Comparison of ENCODE assay signal across 28 mouse cellular contexts in genomic region chr10:45892464-45892863, GRCm38 (mm10).
DNase-seq lines count a peak whose midpoint lies in the region; ATAC-seq and TF ChIP-seq lines count a peak whose summit lies in the region.
"Had no signal": no experiment of that assay in that cellular context is flagged by ENCODE, and none has a peak within 500 bp of the region (broad histone marks: within the 10 kb centered on the region; RNA-seq: fewer than 3 reads in every experiment).

No protein-coding gene starts in this region.

- 53% methylated on average over 2 of the region's 2 CpGs for WGBS in forebrain, embryonic 10.5 days
- 35% methylated on average over 2 of the region's 2 CpGs for WGBS in forebrain, embryonic 16.5 days
- 37% methylated on average over 2 of the region's 2 CpGs for WGBS in embryonic facial prominence, embryonic 10.5 days
- WGBS in limb, embryonic 14.5 days = 36% methylated on average over 2 of the region's 2 CpGs

- H3K4me2 ChIP-seq in forebrain, embryonic 16.5 days (ENCODE audit: low read length) = no peak overlapping the region
- no peak overlapping the region for H3K4me2 ChIP-seq in limb, embryonic 14.5 days (replicated peaks; ENCODE audit: low read depth, low read length, severe bottlenecking)
- H3K4me2 ChIP-seq: embryonic facial prominence, embryonic 15.5 days; heart, embryonic 13.5 days; hindbrain, embryonic 14.5 days; liver, embryonic 12.5 days; midbrain, embryonic 12.5 days had no signal

- ATAC-seq in forebrain, embryonic 16.5 days = no peak
- ATAC-seq in limb, embryonic 14.5 days (ENCODE audit: low FRiP score, low read depth) = no peak
- ATAC-seq in monocyte, adult 5-6 weeks (replicated peaks; ENCODE audit: insufficient number of reproducible peaks, low FRiP score, low TSS enrichment, poor library complexity, severe bottlenecking) = no peak
- ATAC-seq: CD4-positive, CD25-positive, alpha-beta regulatory T cell, adult 4 months; forebrain, embryonic 14.5 days; intestine, postnatal 0 days; liver, embryonic 12.5 days; liver, postnatal 0 days had no signal

- peak overlapping the region; percentile 40; the same call in 1 of the 2 replicates for H3K27ac ChIP-seq in forebrain, embryonic 10.5 days
- H3K27ac ChIP-seq in forebrain, embryonic 16.5 days (ENCODE audit: low read length) = no peak overlapping the region
- H3K27ac ChIP-seq in embryonic facial prominence, embryonic 10.5 days (replicated peaks) = peak overlapping the region; percentile 75
- H3K27ac ChIP-seq in limb, embryonic 14.5 days (replicated peaks; ENCODE audit: low read depth, low read length) = no peak overlapping the region
- H3K27ac ChIP-seq: embryonic facial prominence, embryonic 15.5 days; heart, embryonic 13.5 days; hindbrain, embryonic 14.5 days; left cerebral cortex, adult 2 months; liver, embryonic 12.5 days; midbrain, embryonic 12.5 days had no signal

- no peak overlapping the region for H3K4me3 ChIP-seq in forebrain, embryonic 10.5 days
- H3K4me3 ChIP-seq in forebrain, embryonic 16.5 days (replicated peaks; ENCODE audit: low read length) = no peak overlapping the region
- no peak overlapping the region for H3K4me3 ChIP-seq in embryonic facial prominence, embryonic 10.5 days
- no peak overlapping the region for H3K4me3 ChIP-seq in limb, embryonic 14.5 days (replicated peaks; ENCODE audit: low read length)
- H3K4me3 ChIP-seq: embryonic facial prominence, embryonic 15.5 days; heart, embryonic 13.5 days; left cerebral cortex, adult 2 months; liver, embryonic 12.5 days; midbrain, embryonic 12.5 days had no signal

- H3K9me3 ChIP-seq in forebrain, embryonic 10.5 days = 0 out of 2 replicates have a peak, but pooled peaks cover 3% of the 10 kb centered on the region
- H3K9me3 ChIP-seq in forebrain, embryonic 16.5 days (ENCODE audit: control insufficient read depth, low read length) = no peaks in the 10 kb centered on the region
- no peaks in the 10 kb centered on the region for H3K9me3 ChIP-seq in embryonic facial prominence, embryonic 10.5 days
- H3K9me3 ChIP-seq in limb, embryonic 14.5 days (ENCODE audit: control insufficient read depth, low read length) = no peaks in the 10 kb centered on the region
- H3K9me3 ChIP-seq: embryonic facial prominence, embryonic 15.5 days; heart, embryonic 13.5 days; liver, embryonic 12.5 days; midbrain, embryonic 12.5 days had no signal

- H3K9ac ChIP-seq in forebrain, embryonic 16.5 days (replicated peaks; ENCODE audit: low read depth, low read length) = no peak overlapping the region
- H3K9ac ChIP-seq in limb, embryonic 14.5 days (ENCODE audit: low read depth, low read length, severe bottlenecking) = no peak overlapping the region
- H3K9ac ChIP-seq: embryonic facial prominence, embryonic 15.5 days; heart, embryonic 13.5 days; hindbrain, embryonic 14.5 days; liver, embryonic 12.5 days; liver, postnatal 0 days; midbrain, embryonic 12.5 days had no signal

- no peak for TF ChIP-seq POLR2A in limb, embryonic 14.5 days (IDR thresholded peaks at IDR 0.05; ENCODE audit: borderline replicate concordance, extremely low read depth, insufficient read depth, insufficient read length)

- DNase-seq in forebrain, embryonic 10.5 days (ENCODE audit: extremely low spot score, low spot score) = no peak
- peak; percentile 39 for DNase-seq in embryonic facial prominence, embryonic 10.5 days (ENCODE audit: low spot score)
- peak; percentile 52 for DNase-seq in forelimb bud, embryonic 11.5 days (ENCODE audit: low read depth, low spot score)
- DNase-seq in limb, embryonic 14.5 days (ENCODE audit: low spot score) = peak; percentile 49
- DNase-seq in spleen, postnatal 36 days (ENCODE audit: low spot score in 2 of 2) = no peak
- DNase-seq in layer of hippocampus, postnatal 25 days (ENCODE audit: extremely low spot score in 1 of 2, low spot score in 1 of 2) = no peak
- DNase-seq: adrenal gland, postnatal 10 days; cerebellum, adult 11 months; cerebellum, adult 9-11 months; heart, postnatal 10 days; kidney, adult 9 months; kidney, postnatal 25 days; liver, postnatal 0 days; lung, postnatal 36 days; retina, postnatal 1 day; right cerebral cortex, postnatal 14 days; thymus, postnatal 25 days had no signal

- H3K27me3 ChIP-seq in forebrain, embryonic 10.5 days (ENCODE audit: poor library complexity, severe bottlenecking) = no peaks in the 10 kb centered on the region
- no peaks in the 10 kb centered on the region for H3K27me3 ChIP-seq in forebrain, embryonic 16.5 days (replicated peaks; ENCODE audit: control insufficient read depth, insufficient read depth, low read length)
- no peaks in the 10 kb centered on the region for H3K27me3 ChIP-seq in embryonic facial prominence, embryonic 10.5 days (replicated peaks; ENCODE audit: low read depth, poor library complexity, severe bottlenecking)
- H3K27me3 ChIP-seq in limb, embryonic 14.5 days (ENCODE audit: control insufficient read depth, insufficient read depth, low read length) = no peaks in the 10 kb centered on the region
- H3K27me3 ChIP-seq: embryonic facial prominence, embryonic 15.5 days; heart, embryonic 13.5 days; liver, embryonic 12.5 days; midbrain, embryonic 12.5 days had no signal

- peaks cover 11% of the 10 kb centered on the region for H3K4me1 ChIP-seq in forebrain, embryonic 10.5 days
- H3K4me1 ChIP-seq in forebrain, embryonic 16.5 days (replicated peaks; ENCODE audit: control insufficient read depth, insufficient read depth, low read length) = peaks cover 8% of the 10 kb centered on the region; the same call in 1 of the 2 replicates
- peaks cover 38% of the 10 kb centered on the region for H3K4me1 ChIP-seq in embryonic facial prominence, embryonic 10.5 days
- H3K4me1 ChIP-seq in limb, embryonic 14.5 days (ENCODE audit: control insufficient read depth, insufficient read depth, low read length) = peaks cover 40% of the 10 kb centered on the region
- H3K4me1 ChIP-seq: liver, embryonic 12.5 days; midbrain, embryonic 12.5 days had no signal

- H3K36me3 ChIP-seq in forebrain, embryonic 10.5 days (replicated peaks) = no peaks in the 10 kb centered on the region
- H3K36me3 ChIP-seq in forebrain, embryonic 16.5 days (ENCODE audit: control insufficient read depth, insufficient read depth) = no peaks in the 10 kb centered on the region
- no peaks in the 10 kb centered on the region for H3K36me3 ChIP-seq in embryonic facial prominence, embryonic 10.5 days (replicated peaks)
- H3K36me3 ChIP-seq in limb, embryonic 14.5 days (ENCODE audit: control insufficient read depth, insufficient read depth, low read length) = no peaks in the 10 kb centered on the region
- H3K36me3 ChIP-seq: embryonic facial prominence, embryonic 15.5 days; heart, embryonic 13.5 days; liver, embryonic 12.5 days; midbrain, embryonic 12.5 days had no signal

Comparison
In these comparisons a context has a peak if more than half of its experiments do, and no peak if none do; other contexts are left out.
1. H3K27ac ChIP-seq: peak in forebrain, embryonic 10.5 days (single experiment) and embryonic facial prominence, embryonic 10.5 days (single experiment); none in forebrain, embryonic 16.5 days (single experiment) and limb, embryonic 14.5 days (single experiment).
2. DNase-seq: peak in embryonic facial prominence, embryonic 10.5 days (single experiment), forelimb bud, embryonic 11.5 days (single experiment) and limb, embryonic 14.5 days (single experiment); none in forebrain, embryonic 10.5 days (single experiment), spleen, postnatal 36 days (0 of 2) and layer of hippocampus, postnatal 25 days (0 of 2).